Mouse (Mus musculus): ENCODE results near the gene Ksr1. TPM values are rescaled to one million over a fixed set of nuclear protein-coding genes. Genes with fewer than 3 reads are reported as not detected.

The Ksr1 gene
- polyA plus RNA-seq (2015; fragmentation: Nextera tagmentation; extraction: Ambion mirVana), result 0.67 and 0.94 TPM in 2 replicates

- H3K4me3 ChIP-seq (ENCODE audit: low read depth, low read length), result peak within 1 kb of the TSS; percentile 94
- peak; percentile 45 for TF ChIP-seq CTCF (IDR thresholded peaks at IDR 0.05; ENCODE audit: low read depth)
- TF ChIP-seq EP300 (optimal IDR thresholded peaks at IDR 0.05), result peak; percentile 23
- no peaks in the 10 kb centered on the region for H3K36me3 ChIP-seq (ENCODE audit: control insufficient read depth, insufficient read depth, low read length)
- no peaks in the 10 kb centered on the region for H3K9me3 ChIP-seq (ENCODE audit: control insufficient read depth, low read length)
- WGBS, result 2% methylated on average over 24 of the region's 42 CpGs
- H3K4me1 ChIP-seq (replicated peaks; ENCODE audit: control insufficient read depth, insufficient read depth), result peaks cover 5% of the 10 kb centered on the region; the same call in 1 of the 2 replicates
- ATAC-seq (ENCODE audit: low FRiP score, low TSS enrichment) (peak; percentile 93), DNase-seq (ENCODE audit: low spot score) (peak; percentile 90)
- H3K27me3 ChIP-seq (ENCODE audit: control insufficient read depth, insufficient read depth, low read length), result no peaks in the 10 kb centered on the region
- peak within 1 kb of the TSS; percentile 77 for H3K4me2 ChIP-seq (replicated peaks; ENCODE audit: low read depth)
- H3K27ac ChIP-seq (replicated peaks), result peak within 1 kb of the TSS; percentile 91
- peak within 1 kb of the TSS; percentile 88 for H3K9ac ChIP-seq (ENCODE audit: low read length)
Measured at GRCm38 (mm10) chr11:79146331-79146767, at the start of gene Ksr1. Gene Ksr1, minus strand, starts transcription at chr11:79146407.

DNA sequence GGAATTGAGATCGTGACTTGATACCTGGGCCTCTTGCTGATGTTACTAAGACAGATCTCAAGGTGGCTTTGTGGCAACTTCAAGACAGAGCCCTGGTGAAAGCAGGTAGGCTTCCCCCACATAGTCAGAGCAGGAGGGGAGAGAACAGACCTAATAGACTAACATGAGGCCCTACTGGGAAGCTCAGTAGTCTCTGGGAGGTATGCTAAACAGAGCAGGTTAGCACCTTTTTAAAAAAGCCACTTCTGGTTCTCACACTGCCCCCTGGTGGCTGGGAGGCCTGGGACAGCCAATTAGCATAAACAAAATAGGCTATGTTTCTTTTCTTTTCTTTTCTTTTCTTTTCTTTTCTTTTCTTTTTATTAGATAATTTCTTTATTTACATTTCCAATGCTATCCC, 46.0 kb upstream of the Ksr1 start:
- Histone ChIP-seq H3K9ac (ENCODE audit: low read length) (no peak overlapping the region), H3K9me3 (ENCODE audit: control insufficient read depth, low read length) (no peaks in the 10 kb centered on the region), H3K4me2 (replicated peaks; ENCODE audit: low read depth) (no peak overlapping the region), H3K36me3 (ENCODE audit: control insufficient read depth, insufficient read depth, low read length) (no peaks in the 10 kb centered on the region), H3K27ac (replicated peaks) (no peak overlapping the region), H3K4me3 (ENCODE audit: low read depth, low read length) (no peak overlapping the region), H3K4me1 (replicated peaks; ENCODE audit: control insufficient read depth, insufficient read depth) (no peaks in the 10 kb centered on the region; the same call in 1 of the 2 replicates), H3K27me3 (ENCODE audit: control insufficient read depth, insufficient read depth, low read length) (no peaks in the 10 kb centered on the region)
- DNase-seq (ENCODE audit: low spot score) (peak; percentile 35), ATAC-seq (ENCODE audit: low FRiP score, low TSS enrichment) (no peak)
- 86% methylated on average over 1 of the region's 1 CpGs for WGBS
- TF ChIP-seq CTCF (IDR thresholded peaks at IDR 0.05; ENCODE audit: low read depth) (peak; percentile 68), EP300 (optimal IDR thresholded peaks at IDR 0.05) (no peak)

DNA sequence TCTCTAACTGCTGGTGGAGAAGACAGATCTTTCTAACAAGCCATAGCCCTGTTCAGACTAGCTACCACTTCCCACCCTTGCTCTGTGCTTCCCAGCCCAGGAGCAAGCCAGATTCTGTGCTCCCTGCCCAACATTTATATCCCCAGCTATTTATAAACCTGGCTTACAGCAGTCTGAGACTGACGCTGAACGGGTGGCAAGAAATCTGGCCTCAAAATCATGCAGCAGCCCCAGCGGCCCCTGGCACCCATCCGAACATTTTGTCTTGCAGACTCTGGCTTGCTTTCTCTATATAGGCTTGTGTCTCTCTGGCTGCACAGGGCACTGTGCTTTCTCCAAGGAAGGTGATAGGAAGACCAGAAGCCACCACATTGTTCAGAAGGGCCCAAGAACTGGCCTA, 45.0 kb upstream of the Ksr1 start:
- TF ChIP-seq CTCF (IDR thresholded peaks at IDR 0.05; ENCODE audit: low read depth) (no peak), EP300 (optimal IDR thresholded peaks at IDR 0.05) (no peak)
- 74% methylated on average over 4 of the region's 4 CpGs for WGBS
- no peaks in the 10 kb centered on the region for H3K9me3 ChIP-seq (ENCODE audit: control insufficient read depth, low read length)
- H3K9ac ChIP-seq (ENCODE audit: low read length), result no peak overlapping the region
- peak; percentile 22 for DNase-seq (ENCODE audit: low spot score)
- no peaks in the 10 kb centered on the region; the same call in 1 of the 2 replicates for H3K4me1 ChIP-seq (replicated peaks; ENCODE audit: control insufficient read depth, insufficient read depth)
- no peaks in the 10 kb centered on the region for H3K36me3 ChIP-seq (ENCODE audit: control insufficient read depth, insufficient read depth, low read length)
- no peak for ATAC-seq (ENCODE audit: low FRiP score, low TSS enrichment)
- H3K4me3 ChIP-seq (ENCODE audit: low read depth, low read length), result no peak overlapping the region
- H3K4me2 ChIP-seq (replicated peaks; ENCODE audit: low read depth), result no peak overlapping the region
- no peaks in the 10 kb centered on the region for H3K27me3 ChIP-seq (ENCODE audit: control insufficient read depth, insufficient read depth, low read length)
- 0 out of 2 replicates have a peak overlapping the region, but pooled peaks have one; percentile 30 for H3K27ac ChIP-seq (replicated peaks)

DNA sequence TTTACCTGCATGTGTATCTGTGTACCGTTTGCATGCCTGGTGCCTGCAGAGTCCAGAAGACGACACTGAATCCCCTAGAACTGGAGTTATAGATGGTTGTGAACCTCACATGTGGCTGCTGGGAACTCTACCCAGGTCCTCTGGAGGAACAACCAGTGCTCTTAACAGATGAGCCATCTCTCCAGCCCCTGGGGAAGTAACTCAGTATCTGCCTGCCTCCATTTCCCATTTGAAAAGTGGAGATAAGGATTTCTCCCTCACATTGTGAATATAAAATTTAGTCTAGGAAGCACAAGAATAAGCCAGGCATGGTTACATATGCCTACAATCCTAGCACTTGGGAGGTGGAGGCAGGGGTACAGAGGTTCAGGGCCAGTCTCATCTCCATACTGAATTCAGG, 44.0 kb upstream of the Ksr1 start:
- 86% methylated on average over 2 of the region's 2 CpGs for WGBS
- H3K9ac ChIP-seq (ENCODE audit: low read length), result no peak overlapping the region
- no peaks in the 10 kb centered on the region for H3K9me3 ChIP-seq (ENCODE audit: control insufficient read depth, low read length)
- H3K27ac ChIP-seq (replicated peaks), result no peak overlapping the region
- no peaks in the 10 kb centered on the region for H3K36me3 ChIP-seq (ENCODE audit: control insufficient read depth, insufficient read depth, low read length)
- no peak for TF ChIP-seq CTCF (IDR thresholded peaks at IDR 0.05; ENCODE audit: low read depth)
- TF ChIP-seq EP300 (optimal IDR thresholded peaks at IDR 0.05), result no peak
- no peaks in the 10 kb centered on the region for H3K27me3 ChIP-seq (ENCODE audit: control insufficient read depth, insufficient read depth, low read length)
- H3K4me3 ChIP-seq (ENCODE audit: low read depth, low read length), result no peak overlapping the region
- no peak for DNase-seq (ENCODE audit: low spot score)
- no peaks in the 10 kb centered on the region; the same call in 1 of the 2 replicates for H3K4me1 ChIP-seq (replicated peaks; ENCODE audit: control insufficient read depth, insufficient read depth)
- H3K4me2 ChIP-seq (replicated peaks; ENCODE audit: low read depth), result no peak overlapping the region
- ATAC-seq (ENCODE audit: low FRiP score, low TSS enrichment), result no peak

DNA sequence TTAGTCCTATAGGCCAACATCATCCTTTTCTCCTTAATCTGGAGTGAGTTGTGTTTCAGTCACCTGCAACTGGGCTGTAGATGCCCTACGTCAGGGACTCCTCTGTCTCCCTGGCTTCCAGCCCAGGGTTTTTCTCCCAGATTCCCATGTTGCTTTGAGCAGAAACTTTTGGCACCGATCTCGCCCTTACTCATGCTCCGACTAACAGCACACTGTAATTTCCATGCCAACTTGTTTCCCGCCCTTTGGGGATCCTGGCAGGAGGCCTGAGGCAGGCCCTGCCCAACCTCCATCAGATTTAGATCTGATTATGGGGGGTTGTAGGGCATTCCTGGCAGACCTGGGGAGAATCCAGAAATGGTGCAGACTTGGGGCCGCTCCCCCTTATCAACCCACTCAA, 42.0 kb upstream of the Ksr1 start:
- Histone ChIP-seq H3K4me2 (replicated peaks; ENCODE audit: low read depth) (no peak overlapping the region), H3K4me3 (ENCODE audit: low read depth, low read length) (no peak overlapping the region), H3K27me3 (ENCODE audit: control insufficient read depth, insufficient read depth, low read length) (no peaks in the 10 kb centered on the region), H3K9me3 (ENCODE audit: control insufficient read depth, low read length) (no peaks in the 10 kb centered on the region), H3K36me3 (ENCODE audit: control insufficient read depth, insufficient read depth, low read length) (no peaks in the 10 kb centered on the region), H3K9ac (ENCODE audit: low read length) (no peak overlapping the region), H3K4me1 (replicated peaks; ENCODE audit: control insufficient read depth, insufficient read depth) (no peaks in the 10 kb centered on the region; the same call in 1 of the 2 replicates), H3K27ac (replicated peaks) (no peak overlapping the region; the same call in 1 of the 2 replicates)
- 28% methylated on average over 6 of the region's 6 CpGs for WGBS
- no peak for ATAC-seq (ENCODE audit: low FRiP score, low TSS enrichment)
- DNase-seq (ENCODE audit: low spot score), result peak; percentile 71
- TF ChIP-seq EP300 (optimal IDR thresholded peaks at IDR 0.05) (no peak), CTCF (IDR thresholded peaks at IDR 0.05; ENCODE audit: low read depth) (no peak)

GRCm38 (mm10) chr11:79187291-79187690, 41.1 kb upstream of the Ksr1 start:
- Histone ChIP-seq H3K36me3 (ENCODE audit: control insufficient read depth, insufficient read depth, low read length) (no peaks in the 10 kb centered on the region), H3K9ac (ENCODE audit: low read length) (no peak overlapping the region), H3K27ac (replicated peaks) (no peak overlapping the region), H3K4me2 (replicated peaks; ENCODE audit: low read depth) (no peak overlapping the region), H3K4me1 (replicated peaks; ENCODE audit: control insufficient read depth, insufficient read depth) (no peaks in the 10 kb centered on the region; the same call in 1 of the 2 replicates), H3K4me3 (ENCODE audit: low read depth, low read length) (no peak overlapping the region), H3K27me3 (ENCODE audit: control insufficient read depth, insufficient read depth, low read length) (no peaks in the 10 kb centered on the region), H3K9me3 (ENCODE audit: control insufficient read depth, low read length) (no peaks in the 10 kb centered on the region)
- DNase-seq (ENCODE audit: low spot score), result no peak
- TF ChIP-seq EP300 (optimal IDR thresholded peaks at IDR 0.05), result no peak
- no peak for TF ChIP-seq CTCF (IDR thresholded peaks at IDR 0.05; ENCODE audit: low read depth)
- 62% methylated on average over 4 of the region's 4 CpGs for WGBS
- ATAC-seq (ENCODE audit: low FRiP score, low TSS enrichment), result no peak
